Mouse (Mus musculus): ENCODE measurements around the gene Uncx.

Gene Uncx

GRCm38 (mm10) chr5:139593746-139594145, 50.5 kb downstream of the Uncx start:
- Histone ChIP-seq H3K4me1 (replicated peaks; ENCODE audit: low read depth, low read length) (peaks cover 3% of the 10 kb centered on the region), H3K9me3 (ENCODE audit: low read length) (no peaks in the 10 kb centered on the region), H3K4me3 (replicated peaks; ENCODE audit: low read length) (no peak overlapping the region), H3K27me3 (ENCODE audit: insufficient read depth, low read length) (peaks cover 65% of the 10 kb centered on the region), H3K36me3 (ENCODE audit: insufficient read depth, low read length) (no peaks in the 10 kb centered on the region)
- TF ChIP-seq CTCF (conservative IDR thresholded peaks at IDR 0.05; ENCODE audit: low read length) (no peak), NANOG (IDR thresholded peaks at IDR 0.05; ENCODE audit: borderline replicate concordance, low read length) (no peak), POU5F1 (IDR thresholded peaks at IDR 0.05; ENCODE audit: borderline replicate concordance, low read length) (no peak)

- TF ChIP-seq POU5F1 (IDR thresholded peaks at IDR 0.05; ENCODE audit: borderline replicate concordance, low read length) (no peak), NANOG (IDR thresholded peaks at IDR 0.05; ENCODE audit: borderline replicate concordance, low read length) (no peak), CTCF (conservative IDR thresholded peaks at IDR 0.05; ENCODE audit: low read length) (no peak)
- peaks cover 14% of the 10 kb centered on the region for H3K4me1 ChIP-seq (replicated peaks; ENCODE audit: low read depth, low read length)
- peaks cover 70% of the 10 kb centered on the region for H3K27me3 ChIP-seq (ENCODE audit: insufficient read depth, low read length)
- no peak overlapping the region for H3K4me3 ChIP-seq (replicated peaks; ENCODE audit: low read length)
- H3K36me3 ChIP-seq (ENCODE audit: insufficient read depth, low read length): no peaks in the 10 kb centered on the region
- no peaks in the 10 kb centered on the region for H3K9me3 ChIP-seq (ENCODE audit: low read length)
Measured at GRCm38 (mm10) chr5:139595001-139595400, 51.7 kb downstream of the Uncx start.

All from E14TG2a.4 (cell line).